Mouse (Mus musculus): Measurements from ENCODE around the gene Ankrd13d.

The Ankrd13d gene

DNA sequence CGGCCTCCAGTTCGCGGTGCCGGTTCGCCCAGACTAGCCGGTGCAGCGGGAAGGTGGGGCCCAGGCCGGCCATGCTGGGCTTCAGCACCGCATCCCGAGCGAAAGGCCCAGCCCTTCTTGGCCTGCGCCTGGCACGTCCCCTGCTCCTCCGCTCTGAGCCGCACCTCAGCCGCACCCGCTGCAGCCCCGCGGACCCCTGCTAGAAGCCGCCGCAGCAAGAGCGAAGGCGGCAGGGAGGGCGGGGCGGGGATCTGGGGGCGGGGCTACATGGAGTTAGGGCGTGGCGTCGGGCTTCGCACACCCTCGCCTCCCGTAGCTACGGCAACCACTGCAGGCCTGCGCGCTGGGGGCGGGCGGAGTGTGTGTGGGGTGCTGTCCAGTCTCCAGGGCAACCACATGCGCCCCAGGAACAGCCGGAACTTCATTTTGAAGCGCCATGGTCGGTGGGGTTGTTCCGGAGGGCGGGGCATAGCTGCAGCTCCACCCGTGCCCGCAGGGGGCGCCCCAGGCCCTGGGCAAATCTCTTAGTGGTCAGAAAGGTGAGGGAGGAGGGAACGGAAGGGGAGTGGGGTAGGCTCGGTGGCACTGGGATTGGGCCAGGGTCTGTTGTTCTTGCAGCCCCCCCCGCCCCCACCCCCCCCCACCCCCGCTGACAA lies at the start of gene Ankrd13d:
Ankrd13d (minus strand) TSS at position 240 of the 656 bp plus-strand sequence.
- DNase-seq: peak; percentile 90 to 94

- DNase-seq: peak; percentile 54 to 73
Observed at GRCm38 (mm10) chr19:4332653-4333052, 49.7 kb upstream of the Ankrd13d start.

GRCm38 (mm10) chr19:4331273-4331672 lies 48.3 kb upstream of the Ankrd13d start:
- DNase-seq: no peak

- DNase-seq: no peak
Observed at GRCm38 (mm10) chr19:4330603-4331002, 47.7 kb upstream of the Ankrd13d start.

GRCm38 (mm10) chr19:4328737-4329304 lies 45.9 kb upstream of the Ankrd13d start:
- DNase-seq: no peak

GRCm38 (mm10) chr19:4326881-4327280 lies 43.9 kb upstream of the Ankrd13d start:
- DNase-seq: no peak

- no peak for DNase-seq
Observed at GRCm38 (mm10) chr19:4326106-4326505, 43.2 kb upstream of the Ankrd13d start.

- DNase-seq: no peak
Observed at GRCm38 (mm10) chr19:4322134-4322533, 39.2 kb upstream of the Ankrd13d start.

DNA sequence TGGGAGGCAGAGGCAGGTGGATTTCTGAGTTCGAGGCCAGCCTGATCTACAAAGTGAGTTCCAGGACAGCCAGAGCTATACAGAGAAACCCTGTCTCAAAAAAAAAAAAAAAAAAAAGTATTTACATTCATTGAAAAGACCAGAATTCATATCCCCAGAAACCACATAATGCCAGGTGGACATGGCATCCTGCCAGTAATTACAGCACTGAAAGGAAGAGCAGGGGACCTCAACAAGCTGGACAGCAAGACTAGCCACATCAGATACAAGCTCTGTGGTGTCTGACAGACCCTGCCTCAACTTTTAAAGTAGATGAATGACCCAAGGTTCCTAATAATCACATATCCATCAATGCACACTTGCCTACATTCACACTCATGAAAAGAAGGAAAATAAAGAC lies 38.7 kb upstream of the Ankrd13d start:
- DNase-seq: no peak

GRCm38 (mm10) chr19:4319272-4319671 lies 36.3 kb upstream of the Ankrd13d start:
- no peak for DNase-seq

DNA sequence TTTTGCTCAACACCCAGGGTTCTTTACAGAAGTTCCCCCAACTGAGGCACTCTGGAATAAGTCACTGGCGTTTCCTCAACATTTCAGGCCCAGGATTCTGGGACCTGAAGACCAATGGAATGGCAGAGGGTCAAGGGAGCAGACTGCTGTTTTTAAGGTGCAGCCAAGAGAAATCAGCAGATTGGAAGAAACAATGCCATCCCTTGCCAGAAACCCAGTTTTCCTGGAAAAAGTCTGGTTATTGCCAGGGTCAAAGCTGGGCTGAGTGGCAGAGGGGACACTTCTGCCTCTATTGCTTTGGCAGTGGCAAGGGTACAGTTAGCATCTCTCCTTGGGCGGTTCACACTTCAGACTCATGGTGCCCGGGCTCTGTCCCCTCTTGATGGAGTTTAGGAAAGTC lies 34.2 kb upstream of the Ankrd13d start:
- no peak for DNase-seq

DNA sequence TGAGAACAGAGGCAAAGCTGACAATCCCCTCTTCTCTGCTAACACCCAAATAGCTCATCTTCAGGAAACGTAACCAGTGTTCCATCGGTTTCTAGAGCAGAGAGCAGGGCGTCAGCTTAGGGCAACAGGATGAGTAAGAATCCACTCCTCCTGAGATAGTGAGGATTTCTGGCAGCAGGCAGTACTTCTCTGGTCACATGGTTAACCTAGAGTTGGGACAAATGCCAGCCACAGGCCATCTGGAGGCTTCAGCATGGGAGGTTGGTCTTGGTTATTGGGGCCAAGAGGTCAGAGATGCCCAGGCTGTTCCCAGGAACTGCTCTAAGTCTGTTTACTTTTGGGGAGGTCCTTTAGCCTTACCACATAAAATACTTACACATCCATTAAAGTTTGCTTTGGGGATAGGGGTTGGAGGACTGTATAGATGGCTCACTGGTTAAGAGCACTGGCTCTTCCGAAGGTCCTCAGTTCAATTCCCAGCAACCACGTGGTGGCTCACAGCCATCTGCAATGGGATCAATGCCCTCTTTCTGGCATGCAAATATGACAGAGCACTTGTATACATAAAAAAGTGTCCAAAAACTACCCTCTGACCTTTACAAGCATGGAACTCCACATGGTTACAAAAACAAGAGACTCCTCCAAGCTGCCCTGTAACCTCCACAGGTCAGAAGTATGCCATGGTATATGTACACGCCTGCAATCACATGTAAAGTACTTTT lies 32.4 kb upstream of the Ankrd13d start:
- DNase-seq: no peak

- peak in 1 of 2 experiments; percentile 49 for DNase-seq
Observed at GRCm38 (mm10) chr19:4309776-4310185, 26.8 kb upstream of the Ankrd13d start.

DNA sequence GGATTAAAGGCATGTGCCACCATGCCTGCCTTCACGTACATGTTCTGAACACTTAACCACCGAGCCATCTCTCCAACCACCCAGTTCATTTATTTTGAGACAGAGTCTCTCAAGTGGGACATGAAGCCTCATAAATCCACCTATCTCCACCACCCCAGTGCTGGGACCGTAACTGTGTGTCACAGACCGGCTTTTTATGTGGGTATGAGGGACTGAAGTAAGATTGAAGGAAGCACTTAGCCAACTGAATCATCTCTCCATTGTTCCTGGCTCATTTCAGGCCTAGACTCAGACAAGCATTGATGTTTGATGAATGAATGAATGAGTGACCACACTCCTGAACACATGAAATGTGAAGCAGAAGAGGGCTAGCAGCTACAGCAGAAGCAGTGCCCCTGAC lies 26.4 kb upstream of the Ankrd13d start:
- DNase-seq: no peak

DNA sequence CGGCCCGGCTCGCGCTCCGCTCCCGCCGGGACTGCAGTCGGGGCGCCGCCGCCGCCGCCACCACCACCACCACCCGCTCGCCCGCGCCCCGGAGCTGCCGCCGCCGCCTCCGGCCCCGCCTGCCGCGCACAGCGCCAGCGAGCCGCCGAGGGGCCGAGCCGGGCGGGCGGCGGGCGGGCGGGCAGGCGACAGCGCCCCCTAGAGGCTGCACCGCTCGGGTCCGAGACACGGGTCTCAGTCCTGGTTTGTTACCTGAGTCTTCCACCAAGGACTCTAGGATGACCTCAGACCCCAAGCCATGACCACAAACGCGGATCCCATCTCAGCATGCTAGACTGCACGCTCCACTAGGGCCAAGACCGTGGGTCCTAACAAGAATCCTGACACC lies 23.2 kb upstream of the Ankrd13d start, which contains the start of gene Grk2:
Grk2 (minus strand) TSS at position 33 of the 388 bp plus-strand sequence.
- DNase-seq: peak; percentile 81 to 87

- peak; percentile 58 to 65 for DNase-seq
Observed at GRCm38 (mm10) chr19:4305491-4306189, 22.7 kb upstream of the Ankrd13d start.

- DNase-seq: peak; percentile 53 to 58
Observed at GRCm38 (mm10) chr19:4304871-4305321, 22.0 kb upstream of the Ankrd13d start.

GRCm38 (mm10) chr19:4304251-4304821 lies 21.4 kb upstream of the Ankrd13d start:
- DNase-seq: peak; percentile 62 to 75

DNA sequence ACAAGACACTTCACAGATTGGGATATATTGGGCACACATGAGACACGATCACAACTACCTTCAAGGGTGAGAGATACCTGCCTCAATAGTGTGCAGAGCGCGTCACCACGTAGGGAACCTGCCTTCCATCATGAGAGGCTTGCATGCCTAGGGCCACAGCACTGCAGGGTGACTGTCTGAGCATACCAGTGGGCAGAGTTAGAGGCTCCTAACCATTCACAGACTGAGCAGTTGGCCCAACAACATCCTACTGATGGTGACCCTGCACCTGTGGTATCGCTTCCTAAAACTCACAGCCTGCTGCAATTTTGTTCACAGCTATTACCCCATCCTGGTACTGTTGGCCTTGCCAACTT lies 20.7 kb upstream of the Ankrd13d start:
- peak in 1 of 2 experiments; percentile 35 for DNase-seq

- peak in 1 of 2 experiments; percentile 26 for DNase-seq
Observed at GRCm38 (mm10) chr19:4302936-4303639, 20.2 kb upstream of the Ankrd13d start.

GRCm38 (mm10) chr19:4301735-4302651 lies 19.1 kb upstream of the Ankrd13d start:
- DNase-seq: peak; percentile 77 to 80
